Mouse (Mus musculus): ENCODE measurements at regions not wholly inside any gene's neighbourhood (a gene's known extent, or its start where the extent isn't known, plus 50 kb on each side); places are given as distances from the start of the nearest gene placed in this dataset.
"Not testable (repeated sequence)": the region's sequence is repeated elsewhere in the genome, so short reads cannot be mapped to it uniquely, and the experiment has no call there.

DNA sequence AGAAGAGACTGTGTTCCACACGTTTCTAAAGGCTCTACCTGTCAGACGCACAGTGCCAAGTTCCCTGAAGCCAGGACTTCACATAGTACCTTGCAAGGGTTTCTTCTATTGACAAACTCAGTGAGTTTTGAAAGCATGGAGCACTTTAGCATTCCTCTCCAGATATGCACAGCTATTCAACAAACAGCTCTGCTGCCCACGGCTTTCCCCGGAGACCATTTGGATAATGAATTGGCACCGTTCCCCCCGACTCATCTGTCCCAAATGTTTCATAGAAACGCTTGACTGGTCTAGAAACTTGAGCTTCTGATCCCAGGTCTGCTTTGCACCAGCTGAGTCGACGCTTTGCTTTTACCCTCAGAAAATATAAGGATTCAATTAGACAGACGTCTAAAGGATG, 162.2 kb upstream of the St6galnac5 start:
- ATAC-seq (replicated peaks in 1 of 2; ENCODE audit: insufficient read depth in 1 of 2, low FRiP score in 2 of 2, low TSS enrichment in 1 of 2, low read depth in 1 of 2, poor library complexity in 2 of 2, severe bottlenecking in 2 of 2) = no peak

- ATAC-seq (replicated peaks in 1 of 2; ENCODE audit: insufficient read depth in 1 of 2, low FRiP score in 2 of 2, low TSS enrichment in 1 of 2, low read depth in 1 of 2, poor library complexity in 2 of 2, severe bottlenecking in 2 of 2) = no peak
Measured at GRCm38 (mm10) chr3:153140985-153141384, 158.9 kb upstream of the St6galnac5 start.

DNA sequence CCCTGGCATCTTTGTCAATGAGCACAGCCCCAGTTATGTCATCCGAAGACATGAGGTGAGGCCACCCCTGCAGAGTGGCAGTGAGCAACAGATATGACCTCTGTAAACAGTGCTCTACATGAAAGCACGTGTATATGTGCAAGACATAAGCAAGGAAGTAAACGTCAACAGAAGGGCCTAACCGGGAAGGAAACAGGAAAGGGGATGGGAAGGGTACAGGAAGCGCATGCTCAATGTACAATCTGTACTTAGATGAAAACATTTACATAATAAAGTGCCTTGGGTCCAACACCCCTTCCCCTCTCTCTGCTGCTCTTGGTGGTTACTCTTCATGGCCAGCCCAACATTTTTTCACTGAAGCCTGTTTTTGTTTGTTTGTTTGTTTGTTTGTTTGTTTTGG, 143.3 kb upstream of the St6galnac5 start:
- ATAC-seq (replicated peaks in 1 of 2; ENCODE audit: insufficient read depth in 1 of 2, low FRiP score in 2 of 2, low TSS enrichment in 1 of 2, low read depth in 1 of 2, poor library complexity in 2 of 2, severe bottlenecking in 2 of 2) = no peak

GRCm38 (mm10) chr3:153121934-153122333, 139.9 kb upstream of the St6galnac5 start:
- ATAC-seq (replicated peaks in 1 of 2; ENCODE audit: insufficient read depth in 1 of 2, low FRiP score in 2 of 2, low TSS enrichment in 1 of 2, low read depth in 1 of 2, poor library complexity in 2 of 2, severe bottlenecking in 2 of 2) = no peak

- no peak for ATAC-seq (replicated peaks in 1 of 2; ENCODE audit: insufficient read depth in 1 of 2, low FRiP score in 2 of 2, low TSS enrichment in 1 of 2, low read depth in 1 of 2, poor library complexity in 2 of 2, severe bottlenecking in 2 of 2)
Measured at GRCm38 (mm10) chr3:153119142-153119541, 137.1 kb upstream of the St6galnac5 start.

DNA sequence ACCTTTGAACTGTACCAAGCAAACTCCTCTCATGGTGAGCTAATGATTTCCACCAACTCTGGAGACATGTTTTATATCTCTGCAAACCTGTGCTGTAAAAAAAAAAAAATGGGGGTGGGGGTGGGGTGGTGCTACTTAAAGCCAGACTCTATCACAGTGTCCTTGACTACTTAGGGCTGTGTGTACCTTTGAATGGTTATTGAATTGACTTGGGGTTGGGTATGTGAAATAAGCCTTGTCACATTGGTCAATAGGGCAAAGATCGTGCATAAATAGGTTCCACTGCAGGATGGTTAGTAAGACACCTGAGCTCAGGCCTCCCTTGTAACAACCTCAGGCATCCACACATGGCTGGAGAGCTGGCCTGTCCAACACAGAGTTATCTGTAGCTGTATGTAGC, 136.6 kb upstream of the St6galnac5 start:
- no peak for ATAC-seq (replicated peaks in 1 of 2; ENCODE audit: insufficient read depth in 1 of 2, low FRiP score in 2 of 2, low TSS enrichment in 1 of 2, low read depth in 1 of 2, poor library complexity in 2 of 2, severe bottlenecking in 2 of 2)

GRCm38 (mm10) chr3:153105591-153105990, 123.5 kb upstream of the St6galnac5 start:
- no peak for ATAC-seq (replicated peaks in 1 of 2; ENCODE audit: insufficient read depth in 1 of 2, low FRiP score in 2 of 2, low TSS enrichment in 1 of 2, low read depth in 1 of 2, poor library complexity in 2 of 2, severe bottlenecking in 2 of 2)

- not testable (repeated sequence) for ATAC-seq (replicated peaks in 1 of 2; ENCODE audit: insufficient read depth in 1 of 2, low FRiP score in 2 of 2, low TSS enrichment in 1 of 2, low read depth in 1 of 2, poor library complexity in 2 of 2, severe bottlenecking in 2 of 2)
Measured at GRCm38 (mm10) chr3:153090572-153090971, 108.5 kb upstream of the St6galnac5 start.

DNA sequence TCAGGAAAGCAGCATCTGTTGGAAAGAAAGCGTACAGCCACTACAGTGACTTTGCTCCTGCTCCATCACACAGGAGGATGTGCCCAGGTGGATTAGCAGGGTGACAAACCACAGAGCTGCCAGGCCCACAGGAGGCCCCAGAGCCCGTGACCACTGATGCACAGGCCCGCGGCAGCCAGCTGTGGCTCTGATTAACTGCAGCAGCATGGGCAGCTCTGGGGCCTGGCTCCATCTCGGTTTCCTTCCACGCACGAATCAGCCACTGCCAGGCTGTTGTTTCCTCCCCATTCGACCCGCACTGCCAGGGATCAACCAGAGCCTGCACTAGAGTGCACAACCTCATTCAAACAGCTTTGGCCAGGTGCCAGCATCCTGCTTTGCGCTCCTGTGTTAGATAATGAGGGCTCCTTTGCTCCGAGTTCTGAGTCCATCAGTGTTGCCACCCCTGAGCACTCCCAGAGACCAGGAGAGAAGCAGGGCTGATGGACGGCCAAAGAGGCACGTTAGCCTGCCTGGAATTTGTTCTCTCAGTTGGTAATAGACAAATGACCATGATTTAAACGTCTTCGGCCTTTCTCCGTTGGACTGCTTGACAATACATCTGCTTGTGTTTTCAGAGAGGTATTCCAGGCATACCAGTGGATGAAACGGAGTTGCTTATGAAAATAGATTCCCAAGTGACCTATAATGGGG, 103.2 kb upstream of the St6galnac5 start:
- peak; percentile 27 to 48; a peak in 1 of 4 replicates for ATAC-seq (replicated peaks in 1 of 2; ENCODE audit: insufficient read depth in 1 of 2, low FRiP score in 2 of 2, low TSS enrichment in 1 of 2, low read depth in 1 of 2, poor library complexity in 2 of 2, severe bottlenecking in 2 of 2)

GRCm38 (mm10) chr3:153084226-153085095, 102.4 kb upstream of the St6galnac5 start:
- no peak for ATAC-seq (replicated peaks in 1 of 2; ENCODE audit: insufficient read depth in 1 of 2, low FRiP score in 2 of 2, low TSS enrichment in 1 of 2, low read depth in 1 of 2, poor library complexity in 2 of 2, severe bottlenecking in 2 of 2)

DNA sequence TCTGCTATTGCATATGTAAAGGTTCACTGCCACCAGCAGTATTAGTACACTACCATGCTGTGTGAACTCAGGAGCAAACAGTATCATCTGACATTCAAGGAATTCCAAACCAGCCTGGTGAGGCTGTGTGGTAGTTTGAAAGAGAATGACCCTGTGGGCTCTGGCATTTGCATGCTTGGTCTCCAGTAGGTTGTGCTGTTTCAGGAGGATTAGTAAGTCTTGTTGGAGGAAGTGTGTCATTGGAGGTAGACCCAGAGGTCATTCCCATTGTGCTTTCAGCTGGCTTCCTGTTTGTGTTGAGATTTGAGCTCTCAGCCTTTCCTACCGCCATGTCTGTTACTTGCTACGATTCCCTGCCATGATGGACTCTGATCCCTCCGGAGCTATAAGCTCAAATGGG, 98.3 kb upstream of the St6galnac5 start:
- no peak for ATAC-seq (replicated peaks in 1 of 2; ENCODE audit: insufficient read depth in 1 of 2, low FRiP score in 2 of 2, low TSS enrichment in 1 of 2, low read depth in 1 of 2, poor library complexity in 2 of 2, severe bottlenecking in 2 of 2)

- ATAC-seq (replicated peaks in 1 of 2; ENCODE audit: insufficient read depth in 1 of 2, low FRiP score in 2 of 2, low TSS enrichment in 1 of 2, low read depth in 1 of 2, poor library complexity in 2 of 2, severe bottlenecking in 2 of 2) = peak; percentile 49 to 64
Measured at GRCm38 (mm10) chr3:153077846-153078703, 96.0 kb upstream of the St6galnac5 start.

DNA sequence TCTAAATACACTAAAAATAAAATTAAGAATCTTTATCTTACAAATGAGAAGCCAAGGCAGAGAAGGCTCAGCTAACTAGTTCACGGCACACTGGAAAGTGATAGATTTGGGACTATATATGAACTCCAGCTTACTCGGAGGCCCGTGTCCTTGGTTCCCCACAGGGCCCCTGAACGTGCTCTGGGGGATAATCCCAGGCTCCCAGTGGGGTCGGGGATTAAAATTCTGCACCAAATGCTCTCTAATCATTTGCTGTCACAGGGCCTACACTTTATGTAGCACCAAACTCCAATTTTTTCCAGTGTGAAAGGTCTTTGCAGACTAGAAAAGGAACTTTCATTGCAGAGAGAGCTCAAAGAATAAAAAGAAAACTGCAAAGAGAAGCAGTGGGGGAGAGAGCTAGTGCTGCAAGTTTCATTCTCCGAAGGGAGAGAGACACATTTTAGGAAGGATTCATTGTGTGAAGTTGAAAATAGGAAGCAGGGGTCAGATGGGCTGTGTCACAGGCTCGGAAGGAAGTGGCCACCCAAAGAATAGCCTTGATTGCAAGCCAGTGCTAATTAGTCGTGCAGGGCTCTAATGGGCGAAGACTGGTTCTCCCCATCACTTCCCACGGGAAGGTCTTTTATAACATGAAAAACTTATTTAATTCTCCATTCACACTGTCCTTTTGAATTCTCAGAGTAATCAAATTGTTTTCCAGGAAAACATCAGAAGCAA, 90.3 kb upstream of the St6galnac5 start:
- ATAC-seq (replicated peaks in 1 of 2; ENCODE audit: insufficient read depth in 1 of 2, low FRiP score in 2 of 2, low TSS enrichment in 1 of 2, low read depth in 1 of 2, poor library complexity in 2 of 2, severe bottlenecking in 2 of 2) = no peak

DNA sequence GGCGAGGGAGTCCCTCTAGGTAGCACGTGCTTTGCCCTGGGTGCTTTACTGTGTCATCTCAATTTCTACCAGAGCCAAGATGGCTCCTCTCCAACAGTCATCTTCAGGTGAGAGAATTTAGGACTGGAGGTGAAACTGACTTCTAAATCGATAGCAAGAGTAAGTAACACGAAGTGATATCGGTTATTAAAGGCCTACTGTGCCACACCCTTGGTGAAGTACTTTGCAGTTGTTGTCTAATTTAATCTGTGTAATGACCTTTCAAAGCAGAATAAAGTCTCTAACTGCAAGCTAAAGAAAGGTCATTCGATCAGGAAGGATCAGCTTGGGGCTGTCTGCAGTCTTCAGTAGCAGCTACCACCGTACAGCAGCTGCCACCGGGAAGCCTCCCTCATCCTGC, 89.5 kb upstream of the St6galnac5 start:
- no peak for ATAC-seq (replicated peaks in 1 of 2; ENCODE audit: insufficient read depth in 1 of 2, low FRiP score in 2 of 2, low TSS enrichment in 1 of 2, low read depth in 1 of 2, poor library complexity in 2 of 2, severe bottlenecking in 2 of 2)

- ATAC-seq (replicated peaks in 1 of 2; ENCODE audit: insufficient read depth in 1 of 2, low FRiP score in 2 of 2, low TSS enrichment in 1 of 2, low read depth in 1 of 2, poor library complexity in 2 of 2, severe bottlenecking in 2 of 2) = no peak
Measured at GRCm38 (mm10) chr3:153071123-153071522, 89.1 kb upstream of the St6galnac5 start.

DNA sequence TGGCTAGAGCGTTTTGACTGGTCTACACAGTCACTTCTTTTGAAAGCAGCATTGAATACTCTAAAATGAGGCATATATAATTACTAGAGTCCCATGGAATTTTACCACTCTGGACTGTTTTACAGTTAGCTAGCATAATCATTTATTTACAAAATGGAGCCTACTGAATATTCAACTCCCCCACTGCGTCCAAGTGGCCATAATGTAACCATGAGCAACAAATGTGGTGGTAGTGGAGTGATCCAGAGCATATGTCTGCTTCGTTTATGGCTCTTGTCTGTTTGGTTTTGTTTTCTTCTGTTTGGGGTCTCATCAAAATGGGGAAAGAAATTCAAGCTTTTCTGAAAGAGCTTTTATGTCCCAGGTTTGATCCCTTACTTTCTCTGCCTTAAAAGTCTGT, 83.8 kb upstream of the St6galnac5 start:
- no peak for ATAC-seq (replicated peaks in 1 of 2; ENCODE audit: insufficient read depth in 1 of 2, low FRiP score in 2 of 2, low TSS enrichment in 1 of 2, low read depth in 1 of 2, poor library complexity in 2 of 2, severe bottlenecking in 2 of 2)

DNA sequence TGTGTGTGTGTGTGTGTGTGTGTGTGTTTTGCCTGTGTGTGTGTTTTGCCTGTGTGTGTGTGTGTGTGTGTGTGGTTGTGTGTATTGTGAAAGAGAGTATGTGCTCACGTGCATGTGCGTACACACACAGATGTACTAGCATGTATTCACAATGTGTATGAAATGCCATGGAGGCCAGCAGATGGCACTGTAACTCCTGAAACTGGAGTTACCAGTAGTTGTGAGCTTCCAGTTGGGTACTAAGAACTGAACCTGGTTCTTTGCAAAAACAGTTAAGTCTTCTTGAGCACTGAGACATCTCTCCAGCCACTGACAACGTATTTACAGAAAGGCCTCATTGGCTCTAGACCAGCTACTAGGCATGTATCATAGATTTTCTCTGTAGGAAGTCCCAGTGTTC, 71.1 kb upstream of the St6galnac5 start:
- no peak for ATAC-seq (replicated peaks in 1 of 2; ENCODE audit: insufficient read depth in 1 of 2, low FRiP score in 2 of 2, low TSS enrichment in 1 of 2, low read depth in 1 of 2, poor library complexity in 2 of 2, severe bottlenecking in 2 of 2)
